Mouse (Mus musculus) Patski (cell line): Measurements from ENCODE around the gene Naa35. TPM values are rescaled to one million over a fixed set of nuclear protein-coding genes. Genes with fewer than 3 reads are reported as not detected.

ENCODE experiments used
- ATAC-seq: fragments of 100-300 bp; one replicate; pipeline ENCODE4 v1.8.0; 2021
- CTCF ChIA-PET: fragments of 350-600 bp; sonication (Branson Sonifier 250); formaldehyde crosslinking; loops from one replicate; lab custom pipeline; 2022; ENCODE audit warnings: inconsistent platforms; lab: Charles Lee
- POLR2A ChIA-PET: fragments of 350-600 bp; sonication (Branson Sonifier 250); formaldehyde crosslinking; loops from one replicate; lab custom pipeline; 2022; ENCODE audit warnings: antibody characterized with exemption, inconsistent platforms; lab: Charles Lee
- DNase-seq: peaks from one replicate; pipeline ENCODE4 v3.0.0-alpha.2; 2011; ENCODE audit warnings: low read depth, low spot score
- H3K27me3 ChIP-seq: fragments of 371-371 bp; one replicate; pipeline ENCODE4 v1.5.1; 2021
- CTCF ChIP-seq: fragments of 100-300 bp; IDR thresholded peaks from one replicate; pipeline ENCODE4 v1.5.1; 2021
- in situ Hi-C: fragments of 300-500 bp; cut with MboI; formaldehyde crosslinking; loops from 3 replicates; pipeline ENCODE4 v1.11.1; 2018; ENCODE audit warnings: low pct_unique_long_range_greater_than_20kb, mixed read lengths
- polyA plus RNA-seq: library from polyadenylated mRNA; unstranded; gene quantifications from one replicate; pipeline ENCODE4 v1.2.3, GENCODE M21; 2021

Gene Naa35
- polyA plus RNA-seq, 1 experiment from 2014 or later, result 75.0 TPM

DNA sequence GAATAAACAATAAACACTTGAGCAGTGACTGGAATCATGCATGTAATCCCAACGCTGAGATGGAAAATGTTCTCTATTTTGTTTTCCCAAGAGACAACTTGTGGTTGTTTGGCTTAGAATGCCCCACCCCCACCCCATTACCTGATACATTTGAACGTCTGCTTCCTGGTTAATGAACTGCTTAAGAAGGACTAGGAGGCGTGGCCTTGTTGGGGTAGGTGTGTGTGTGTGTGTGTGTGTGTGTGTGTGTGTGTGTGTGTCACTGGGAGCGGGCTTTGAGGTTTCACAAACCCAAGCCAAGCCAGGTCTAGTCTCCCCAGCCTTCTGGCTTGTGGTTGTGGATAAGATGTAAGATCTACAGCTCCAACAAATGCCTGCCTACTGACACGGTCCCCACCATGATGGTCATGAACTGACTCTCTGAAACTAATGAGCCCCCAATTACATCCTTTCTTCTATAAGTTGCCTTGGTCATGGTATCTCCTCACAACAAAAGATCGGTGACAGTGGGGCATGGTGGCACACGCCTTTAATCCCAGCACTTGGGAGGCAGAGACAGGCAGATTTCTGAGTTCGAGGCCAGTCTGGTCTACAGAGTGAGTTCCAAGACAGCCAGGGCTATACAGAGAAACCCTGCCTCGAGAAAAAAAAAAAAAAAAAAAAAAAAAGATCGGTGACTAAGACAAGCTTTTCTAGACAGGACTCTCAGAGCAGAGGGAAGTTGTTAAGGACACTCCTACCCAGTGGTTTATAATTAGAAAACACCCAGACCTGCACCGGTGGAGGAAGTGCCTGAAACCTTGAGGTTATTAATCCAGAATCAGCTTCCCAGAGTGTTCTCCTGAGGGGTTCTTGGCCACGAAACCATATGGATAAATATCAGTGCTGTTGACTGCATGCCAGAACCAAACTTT lies 91.5 kb downstream of the Naa35 start:
- ATAC-seq (no peak), DNase-seq (no peak)
- ChIA-PET CTCF (interaction anchor here (1.7 to 2.3 kb wide), 2 partner anchors 13 to 52 kb away, joined by 4 to 6 read pairs; no protein-coding TSS in a partner anchor), POLR2A (interaction anchor here (0.6 to 2.2 kb wide), 3 partner anchors 13 to 150 kb away, joined by 3 to 7 read pairs (median 4); no protein-coding TSS in a partner anchor)
- H3K27me3 ChIP-seq, result no peaks in the 10 kb centered on the region
- in situ Hi-C loops, result no loop called here
- TF ChIP-seq CTCF, result no peak

DNA sequence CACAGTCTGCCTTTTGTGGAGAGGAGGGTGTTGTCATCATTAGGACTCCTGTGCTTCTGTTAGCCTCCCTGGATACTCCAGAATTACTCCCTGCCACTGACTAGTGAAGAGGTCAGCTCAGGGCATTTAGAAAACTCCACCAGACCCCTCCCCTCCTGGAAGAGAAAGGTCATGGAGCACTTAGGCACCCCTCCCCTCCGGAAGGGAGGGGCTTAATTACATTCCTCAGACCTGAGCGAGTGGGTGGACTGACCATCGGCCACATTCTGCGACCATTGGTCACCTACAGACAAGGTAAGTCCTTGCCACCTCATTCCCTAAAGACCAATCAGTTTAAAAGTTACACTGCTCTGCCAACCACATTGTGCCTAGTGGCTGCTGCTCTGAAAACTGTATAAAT lies 94.2 kb downstream of the Naa35 start:
- ATAC-seq (no peak), DNase-seq (no peak)
- TF ChIP-seq CTCF, result no peak
- in situ Hi-C loops, result no loop called here
- H3K27me3 ChIP-seq, result no peaks in the 10 kb centered on the region
- CTCF ChIA-PET, result interaction anchor here (2.0 kb wide), 1 partner anchor 9 kb away, joined by 8 read pairs; no protein-coding TSS in a partner anchor
- POLR2A ChIA-PET, result interaction anchor here (0.6 kb wide), 1 partner anchor 28 kb away, joined by 4 read pairs; no protein-coding TSS in a partner anchor

DNA sequence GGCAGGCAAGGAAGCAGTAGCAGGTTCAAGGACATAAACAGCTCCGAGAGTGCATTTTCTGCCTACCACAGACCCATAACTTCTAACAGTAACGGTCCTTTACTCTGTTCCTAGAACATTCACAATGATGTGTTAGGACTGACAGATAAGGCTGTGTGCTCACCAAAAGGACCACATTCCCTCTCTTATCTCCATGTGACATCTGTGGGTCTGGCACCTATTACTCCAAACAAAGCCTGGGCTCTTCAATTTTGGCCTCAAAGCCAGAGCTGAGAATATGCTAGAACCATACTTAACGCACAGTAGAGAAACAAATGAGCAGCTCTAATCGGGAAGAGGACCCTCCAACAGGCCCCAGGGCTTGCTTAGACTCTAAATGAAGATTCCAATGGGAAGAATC lies 94.8 kb downstream of the Naa35 start:
- POLR2A ChIA-PET, result interaction anchor here (1.1 kb wide), 1 partner anchor 94 kb away, joined by 4 read pairs; no protein-coding TSS in a partner anchor

DNA sequence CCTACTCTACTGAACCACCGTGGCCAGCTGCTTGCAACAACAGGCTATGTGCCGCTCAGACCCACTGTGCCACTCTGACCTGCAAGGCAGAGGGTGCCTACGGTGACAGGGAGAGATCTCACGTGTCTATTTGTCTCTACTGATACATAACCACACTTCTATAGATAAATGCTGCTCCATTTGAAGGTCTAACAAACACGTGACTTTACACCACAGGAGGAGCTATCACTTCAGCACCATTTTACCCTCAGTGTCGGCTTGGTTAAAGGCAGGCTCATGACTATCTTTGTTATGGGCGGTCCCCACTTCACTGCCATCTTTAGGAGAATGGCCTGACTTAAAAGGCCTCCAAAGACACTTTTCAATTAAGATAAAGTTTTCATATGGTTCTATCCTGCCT lies 97.6 kb downstream of the Naa35 start:
- DNase-seq (no peak), ATAC-seq (no peak)
- in situ Hi-C loops, result no loop called here
- ChIA-PET CTCF (interaction anchor here (1.4 kb wide), 1 partner anchor 11 kb away, joined by 3 read pairs; the partner anchor contains the start of gene 4921517D22Rik), POLR2A (no interaction called here)
- H3K27me3 ChIP-seq, result no peaks in the 10 kb centered on the region
- no peak for TF ChIP-seq CTCF

More for the DNA sequence above, 94.8 kb downstream of the Naa35 start:
- no peak for TF ChIP-seq CTCF
- in situ Hi-C loops, result no loop called here
- CTCF ChIA-PET, result interaction anchor here (1.1 to 2.0 kb wide), 3 partner anchors 8 to 47 kb away, joined by 3 to 8 read pairs (median 3); no protein-coding TSS in a partner anchor
- DNase-seq, result no peak
- no peak for ATAC-seq
- H3K27me3 ChIP-seq, result no peaks in the 10 kb centered on the region

DNA sequence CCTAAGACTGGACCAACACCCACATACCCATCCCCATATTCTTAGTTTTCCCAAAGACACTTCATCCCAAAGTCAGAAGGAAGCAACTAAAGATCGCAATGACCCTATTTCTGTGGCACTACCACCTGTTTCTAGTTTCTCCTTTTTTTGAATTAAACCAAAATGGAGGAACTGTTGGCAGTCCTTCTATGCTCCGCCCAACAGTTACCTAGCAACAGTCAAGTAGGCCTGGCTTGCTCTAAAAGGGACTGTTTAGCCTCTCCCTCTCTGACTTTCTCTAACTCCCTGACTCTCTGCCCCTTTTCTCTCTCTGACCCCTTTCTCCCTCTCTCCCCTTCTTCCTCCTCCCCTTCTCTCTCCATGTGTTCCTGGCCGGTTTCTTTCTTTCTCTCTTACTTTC lies 100.2 kb downstream of the Naa35 start:
- in situ Hi-C loops, result no loop called here
- DNase-seq (no peak), ATAC-seq (no peak)
- POLR2A ChIA-PET, result no interaction called here
- no peak for TF ChIP-seq CTCF
- H3K27me3 ChIP-seq, result no peaks in the 10 kb centered on the region
- CTCF ChIA-PET, result no interaction called here

Other genes starting within 250 kb of the Naa35 start
- 39.6 TPM for gene Agtpbp1, start within 50 bp of the Naa35 start, polyA plus RNA-seq
- 290 TPM for gene Golm1, start 90.6 kb downstream of the Naa35 start, polyA plus RNA-seq
- gene 4921517D22Rik, start 108.8 kb downstream of the Naa35 start, polyA plus RNA-seq, result not detected
- 0.01 TPM for gene Spata31d1a, start 125.1 kb downstream of the Naa35 start, polyA plus RNA-seq
- gene Spata31d1b, start 127.0 kb downstream of the Naa35 start, polyA plus RNA-seq, result not detected
- not detected for gene Spata31d1d, start 146.5 kb downstream of the Naa35 start, polyA plus RNA-seq
- gene 1700014D04Rik, start 161.5 kb downstream of the Naa35 start, polyA plus RNA-seq, result 0.12 TPM
- 89.7 TPM for gene Isca1, start 184.6 kb downstream of the Naa35 start, polyA plus RNA-seq
- gene Gm49354, start 197.0 kb downstream of the Naa35 start, polyA plus RNA-seq, result 0.22 TPM
- 59.7 TPM for gene Tut7, start 237.9 kb downstream of the Naa35 start, polyA plus RNA-seq